ENCODE assay signal across 11 mouse cellular contexts in genomic region chr8:56629160-56629559, GRCm38 (mm10).
DNase-seq lines count a peak whose midpoint lies in the region; ATAC-seq and TF ChIP-seq lines count a peak whose summit lies in the region.
"Had no signal": no experiment of that assay in that cellular context is flagged by ENCODE, and none has a peak within 500 bp of the region (broad histone marks: within the 10 kb centered on the region; RNA-seq: fewer than 3 reads in every experiment).

No protein-coding gene starts in this region.

- DNase-seq in lung, embryonic 14.5 days: peak; percentile 80
- no peak for DNase-seq in lung, postnatal 25 days (ENCODE audit: low spot score)
- DNase-seq in cerebellum, adult 9-11 months: peak; percentile 40
- no peak for DNase-seq in left cerebral cortex, postnatal 36 days (ENCODE audit: low spot score in 2 of 2)
- DNase-seq in heart, adult 9 months (ENCODE audit: low spot score in 2 of 2): no peak
- DNase-seq: adrenal gland, adult 2 months; kidney, postnatal 10 days had no signal

- H3K9ac ChIP-seq in lung, embryonic 14.5 days: no peak overlapping the region
- no peak overlapping the region for H3K9ac ChIP-seq in hindbrain, embryonic 13.5 days
- no peak overlapping the region for H3K9ac ChIP-seq in neural tube, embryonic 14.5 days (replicated peaks; ENCODE audit: low read depth, low read length)
- H3K9ac ChIP-seq: liver, embryonic 15.5 days had no signal

- no peaks in the 10 kb centered on the region for H3K36me3 ChIP-seq in lung, embryonic 14.5 days (ENCODE audit: insufficient read depth)
- H3K36me3 ChIP-seq in hindbrain, embryonic 13.5 days: no peaks in the 10 kb centered on the region
- H3K36me3 ChIP-seq in neural tube, embryonic 14.5 days (ENCODE audit: control insufficient read depth, insufficient read depth, low read length): no peaks in the 10 kb centered on the region
- H3K36me3 ChIP-seq: liver, embryonic 15.5 days had no signal

- no peak for TF ChIP-seq CTCF in lung, embryonic 14.5 days (IDR thresholded peaks at IDR 0.05; ENCODE audit: low read depth)

- intact Hi-C loops in left cerebral cortex, postnatal 36 days (cut with DNase I): no loop called here

- no peak for ATAC-seq in lung, embryonic 14.5 days (ENCODE audit: insufficient read depth)
- peak; percentile 74; the same call in 1 of the 2 replicates for ATAC-seq in hindbrain, embryonic 13.5 days (ENCODE audit: low FRiP score)
- ATAC-seq in neural tube, embryonic 14.5 days (ENCODE audit: low read depth): peak; percentile 71
- no peak for ATAC-seq in inflammation-experienced regulatory T-cells, adult 6 months

- no peaks in the 10 kb centered on the region for H3K27me3 ChIP-seq in lung, embryonic 14.5 days (ENCODE audit: insufficient read depth, low read length)
- H3K27me3 ChIP-seq in hindbrain, embryonic 13.5 days: peaks cover 13% of the 10 kb centered on the region
- H3K27me3 ChIP-seq in neural tube, embryonic 14.5 days (ENCODE audit: control insufficient read depth, insufficient read depth, low read length): no peaks in the 10 kb centered on the region

- H3K4me3 ChIP-seq in lung, embryonic 14.5 days (ENCODE audit: low read depth, low read length): no peak overlapping the region
- no peak overlapping the region for H3K4me3 ChIP-seq in hindbrain, embryonic 13.5 days
- H3K4me3 ChIP-seq in neural tube, embryonic 14.5 days (ENCODE audit: low read depth, low read length): no peak overlapping the region
- H3K4me3 ChIP-seq: liver, embryonic 15.5 days had no signal

- no peak overlapping the region for H3K4me2 ChIP-seq in lung, embryonic 14.5 days
- no peak overlapping the region for H3K4me2 ChIP-seq in hindbrain, embryonic 13.5 days
- H3K4me2 ChIP-seq in neural tube, embryonic 14.5 days (ENCODE audit: low read depth, low read length): no peak overlapping the region
- H3K4me2 ChIP-seq: liver, embryonic 15.5 days had no signal

- H3K4me1 ChIP-seq in lung, embryonic 14.5 days (ENCODE audit: insufficient read depth): no peaks in the 10 kb centered on the region
- H3K4me1 ChIP-seq in hindbrain, embryonic 13.5 days (replicated peaks): no peaks in the 10 kb centered on the region; the same call in 1 of the 2 replicates
- no peaks in the 10 kb centered on the region for H3K4me1 ChIP-seq in neural tube, embryonic 14.5 days (ENCODE audit: control insufficient read depth, insufficient read depth, low read length)
- H3K4me1 ChIP-seq: liver, embryonic 15.5 days had no signal

- no peaks in the 10 kb centered on the region for H3K9me3 ChIP-seq in lung, embryonic 14.5 days (ENCODE audit: low read depth, low read length)
- H3K9me3 ChIP-seq in hindbrain, embryonic 13.5 days: no peaks in the 10 kb centered on the region
- H3K9me3 ChIP-seq in neural tube, embryonic 14.5 days (ENCODE audit: control insufficient read depth, low read length): no peaks in the 10 kb centered on the region
- H3K9me3 ChIP-seq: liver, embryonic 15.5 days had no signal

- H3K27ac ChIP-seq in lung, embryonic 14.5 days (ENCODE audit: low read depth): no peak overlapping the region
- no peak overlapping the region for H3K27ac ChIP-seq in hindbrain, embryonic 13.5 days
- H3K27ac ChIP-seq in neural tube, embryonic 14.5 days (ENCODE audit: low read depth, low read length): no peak overlapping the region
- H3K27ac ChIP-seq: liver, embryonic 15.5 days had no signal

- 23% methylated on average over 4 of the region's 4 CpGs for whole genome bisulfite sequencing in lung, embryonic 14.5 days
- 21% methylated on average over 4 of the region's 4 CpGs for WGBS in hindbrain, embryonic 13.5 days
- WGBS in neural tube, embryonic 14.5 days: 27% methylated on average over 4 of the region's 4 CpGs

Comparison
In these comparisons a context has a peak if more than half of its experiments do, and no peak if none do; other contexts are left out.
1. DNase-seq: peak in lung, embryonic 14.5 days (single experiment) and cerebellum, adult 9-11 months (single experiment); none in lung, postnatal 25 days (single experiment), left cerebral cortex, postnatal 36 days (0 of 2) and heart, adult 9 months (0 of 2).
2. ATAC-seq: peak in hindbrain, embryonic 13.5 days (single experiment) and neural tube, embryonic 14.5 days (single experiment); none in lung, embryonic 14.5 days (single experiment) and inflammation-experienced regulatory T-cells, adult 6 months (single experiment).